Mouse (Mus musculus) intestine, embryonic 15.5 days (tissue): ENCODE data around the gene Erc2. TPM values are rescaled to one million over a fixed set of nuclear protein-coding genes. Genes with fewer than 3 reads are reported as not detected.
"Not testable (repeated sequence)": the region's sequence is repeated elsewhere in the genome, so short reads cannot be mapped to it uniquely, and the experiment has no call there.

Experiments used
- ATAC-seq: fragments of 200-750 bp; cut with Nextera tagmentation; 2 replicates; pipeline ENCODE4 v1.8.0; 2017; ENCODE audit warnings: moderate TSS enrichment, moderate library complexity
- H3K27ac ChIP-seq: fragments of 300-500 bp; sonication (generic); 2 replicates; pipeline ENCODE4 v1.5.1; 2015; ENCODE audit warnings: mild to moderate bottlenecking, inconsistent platforms
- H3K27me3 ChIP-seq: fragments of 300-500 bp; sonication (generic); replicated peaks from 2 replicates; pipeline ENCODE4 v1.6.1; 2015; ENCODE audit warnings: inconsistent platforms
- H3K36me3 ChIP-seq: fragments of 300-500 bp; sonication (generic); 2 replicates; pipeline ENCODE4 v1.6.1; 2015; ENCODE audit warnings: inconsistent platforms
- H3K4me1 ChIP-seq: fragments of 300-500 bp; sonication (generic); replicated peaks from 2 replicates; pipeline ENCODE4 v1.6.1; 2015; ENCODE audit warnings: inconsistent platforms
- H3K4me2 ChIP-seq: fragments of 300-500 bp; sonication (generic); replicated peaks from 2 replicates; pipeline ENCODE4 v1.6.1; 2015; ENCODE audit warnings: mild to moderate bottlenecking, inconsistent platforms
- H3K4me3 ChIP-seq: fragments of 300-500 bp; sonication (generic); replicated peaks from 2 replicates; pipeline ENCODE4 v1.5.1; 2015; ENCODE audit warnings: inconsistent platforms
- H3K9ac ChIP-seq: fragments of 300-500 bp; sonication (generic); 2 replicates; pipeline ENCODE4 v1.6.1; 2015; ENCODE audit warnings: inconsistent platforms
- H3K9me3 ChIP-seq: fragments of 300-500 bp; sonication (generic); 2 replicates; pipeline ENCODE4 v1.6.1; 2016; ENCODE audit warnings: inconsistent platforms
- WGBS: fragments of 180-500 bp; shearing (Covaris S2); methylation state at CpG from one replicate; pipeline ENCODE4 v1.1.7; 2015; 5-methylcytosine and 5-hydroxymethylcytosine counted together
- polyA plus RNA-seq: library from polyadenylated mRNA; unstranded; fragments of >200 nt; fragmentation: Nextera tagmentation; extraction: Ambion mirVana; gene quantifications from 2 replicates; pipeline ENCODE4 v1.2.1, GENCODE M21; 2015

Erc2 gene
- polyA plus RNA-seq, 1 experiment from 2014 or later = 6.8 TPM

GRCm38 (mm10) chr14:27860371-27861046, 238.3 kb downstream of the Erc2 start:
- WGBS = 84% methylated on average over 6 of the region's 6 CpGs
- Histone ChIP-seq H3K4me1 (no peaks in the 10 kb centered on the region), H3K36me3 (no peaks in the 10 kb centered on the region), H3K9me3 (no peaks in the 10 kb centered on the region), H3K27ac (no peak overlapping the region), H3K27me3 (no peaks in the 10 kb centered on the region), H3K4me3 (no peak overlapping the region), H3K4me2 (no peak overlapping the region), H3K9ac (no peak overlapping the region)
- ATAC-seq = no peak

GRCm38 (mm10) chr14:27862299-27862698, 240.1 kb downstream of the Erc2 start:
- no peak overlapping the region for H3K9ac ChIP-seq
- no peaks in the 10 kb centered on the region for H3K4me1 ChIP-seq
- no peak overlapping the region for H3K27ac ChIP-seq
- no peak overlapping the region for H3K4me2 ChIP-seq
- H3K36me3 ChIP-seq = no peaks in the 10 kb centered on the region
- no peaks in the 10 kb centered on the region for H3K9me3 ChIP-seq
- H3K4me3 ChIP-seq = no peak overlapping the region
- ATAC-seq = no peak
- H3K27me3 ChIP-seq = no peaks in the 10 kb centered on the region

GRCm38 (mm10) chr14:27867386-27867785, 245.2 kb downstream of the Erc2 start:
- H3K4me3 ChIP-seq = no peak overlapping the region
- H3K4me2 ChIP-seq = no peak overlapping the region
- H3K27ac ChIP-seq = no peak overlapping the region
- no peak for ATAC-seq
- H3K27me3 ChIP-seq = no peaks in the 10 kb centered on the region
- H3K9ac ChIP-seq = no peak overlapping the region
- no peaks in the 10 kb centered on the region for H3K4me1 ChIP-seq
- H3K9me3 ChIP-seq = no peaks in the 10 kb centered on the region
- no peaks in the 10 kb centered on the region for H3K36me3 ChIP-seq

- Histone ChIP-seq H3K9me3 (no peaks in the 10 kb centered on the region), H3K27ac (no peak overlapping the region), H3K4me3 (no peak overlapping the region), H3K4me2 (no peak overlapping the region), H3K4me1 (no peaks in the 10 kb centered on the region), H3K9ac (no peak overlapping the region), H3K27me3 (no peaks in the 10 kb centered on the region), H3K36me3 (no peaks in the 10 kb centered on the region)
- ATAC-seq = no peak
- WGBS = 90% methylated on average over 1 of the region's 1 CpGs
Observed at GRCm38 (mm10) chr14:27873619-27874018, 251.4 kb downstream of the Erc2 start.

DNA sequence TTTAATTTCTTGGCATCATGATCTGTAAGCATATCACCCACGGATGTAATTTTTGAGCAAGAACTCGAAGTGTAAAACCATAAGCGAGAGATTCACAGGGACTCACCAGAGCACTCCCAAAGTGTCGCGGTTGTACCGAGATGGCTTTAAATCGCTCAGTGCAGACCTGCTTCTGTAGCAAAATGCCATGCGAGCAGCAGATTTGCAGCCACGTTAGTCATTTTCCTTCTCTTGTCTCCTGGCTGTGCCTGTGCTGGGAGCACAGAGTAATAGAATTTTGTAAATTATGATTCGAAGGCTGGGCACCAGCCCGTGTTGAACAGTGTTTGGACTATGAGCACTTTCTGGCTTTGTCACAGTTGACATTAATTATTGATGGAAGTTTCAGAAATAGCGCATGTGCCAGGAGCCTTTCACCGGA, 253.8 kb downstream of the Erc2 start:
- Histone ChIP-seq H3K36me3 (no peaks in the 10 kb centered on the region), H3K9me3 (no peaks in the 10 kb centered on the region), H3K4me2 (no peak overlapping the region), H3K4me1 (no peaks in the 10 kb centered on the region), H3K4me3 (no peak overlapping the region), H3K9ac (no peak overlapping the region), H3K27me3 (no peaks in the 10 kb centered on the region), H3K27ac (no peak overlapping the region)
- WGBS = 58% methylated on average over 13 of the region's 13 CpGs
- ATAC-seq = no peak

GRCm38 (mm10) chr14:27881972-27882371, 259.7 kb downstream of the Erc2 start:
- H3K9ac ChIP-seq = no peak overlapping the region
- no peak for ATAC-seq
- 76% methylated on average over 5 of the region's 5 CpGs for WGBS
- H3K27ac ChIP-seq = no peak overlapping the region
- no peak overlapping the region for H3K4me2 ChIP-seq
- H3K27me3 ChIP-seq = no peaks in the 10 kb centered on the region
- no peaks in the 10 kb centered on the region for H3K4me1 ChIP-seq
- H3K36me3 ChIP-seq = no peaks in the 10 kb centered on the region
- H3K4me3 ChIP-seq = no peak overlapping the region
- no peaks in the 10 kb centered on the region for H3K9me3 ChIP-seq

- H3K4me3 ChIP-seq, ATAC-seq, H3K4me1 ChIP-seq, H3K27me3 ChIP-seq, H3K9me3 ChIP-seq, H3K27ac ChIP-seq, H3K9ac ChIP-seq, H3K36me3 ChIP-seq, H3K4me2 ChIP-seq: not testable (repeated sequence)
- 83% methylated on average over 5 of the region's 5 CpGs for WGBS
Observed at GRCm38 (mm10) chr14:27886337-27886736, 264.1 kb downstream of the Erc2 start.

DNA sequence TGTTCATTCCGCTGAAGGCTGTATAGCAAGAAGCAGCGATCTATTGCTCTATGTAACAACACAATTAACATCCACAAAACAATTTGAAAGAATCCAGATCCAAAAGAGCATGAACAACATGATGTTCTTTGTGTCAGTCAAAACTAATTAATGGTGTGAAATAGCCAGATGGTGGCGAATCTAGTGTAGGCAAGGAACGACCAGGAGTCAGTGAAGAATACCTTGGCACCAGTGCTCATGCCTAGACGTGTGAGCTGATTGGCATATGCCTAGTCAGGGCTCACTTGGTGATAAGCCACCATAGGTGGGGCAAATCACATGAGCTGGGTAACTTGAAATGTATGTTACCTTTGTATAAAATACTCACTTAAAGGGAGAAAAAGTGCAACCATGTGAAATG, 265.3 kb downstream of the Erc2 start:
- no peak for ATAC-seq
- Histone ChIP-seq H3K27ac (no peak overlapping the region), H3K9me3 (no peaks in the 10 kb centered on the region), H3K36me3 (no peaks in the 10 kb centered on the region), H3K4me3 (no peak overlapping the region), H3K4me1 (no peaks in the 10 kb centered on the region), H3K27me3 (no peaks in the 10 kb centered on the region), H3K9ac (no peak overlapping the region), H3K4me2 (no peak overlapping the region)
- 77% methylated on average over 5 of the region's 5 CpGs for WGBS

DNA sequence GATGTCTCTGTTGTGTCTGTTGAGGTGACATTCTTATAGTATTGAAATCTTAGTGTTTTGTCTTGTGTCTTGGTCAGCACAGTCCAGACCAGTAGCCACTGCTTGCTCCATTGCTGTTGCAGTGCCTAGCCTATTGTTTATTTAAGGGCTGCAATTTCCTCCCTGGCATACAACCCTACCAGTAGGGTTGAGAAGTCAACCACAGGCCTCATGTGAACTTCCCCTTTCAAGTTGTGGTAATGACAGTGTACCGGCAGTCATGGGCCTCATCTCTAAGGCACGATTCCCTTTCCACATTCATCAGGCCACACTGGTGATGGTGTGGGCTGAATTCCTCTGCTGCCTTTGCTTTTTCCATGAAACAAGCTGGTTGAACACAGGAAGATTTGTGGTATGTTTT, 267.4 kb downstream of the Erc2 start:
- no peaks in the 10 kb centered on the region for H3K27me3 ChIP-seq
- no peak for ATAC-seq
- 79% methylated on average over 2 of the region's 2 CpGs for WGBS

GRCm38 (mm10) chr14:27892416-27892815, 270.2 kb downstream of the Erc2 start:
- Histone ChIP-seq H3K27me3 (no peaks in the 10 kb centered on the region), H3K4me3 (no peak overlapping the region), H3K27ac (no peak overlapping the region), H3K4me1 (no peaks in the 10 kb centered on the region), H3K9ac (no peak overlapping the region), H3K9me3 (no peaks in the 10 kb centered on the region), H3K36me3 (no peaks in the 10 kb centered on the region), H3K4me2 (no peak overlapping the region)
- WGBS = 84% methylated on average over 2 of the region's 2 CpGs
- ATAC-seq = no peak

More for the DNA sequence above, 267.4 kb downstream of the Erc2 start:
- Histone ChIP-seq H3K4me1 (no peaks in the 10 kb centered on the region), H3K36me3 (no peaks in the 10 kb centered on the region), H3K4me2 (no peak overlapping the region), H3K9me3 (no peaks in the 10 kb centered on the region), H3K9ac (no peak overlapping the region), H3K4me3 (no peak overlapping the region), H3K27ac (no peak overlapping the region)

- no peaks in the 10 kb centered on the region for H3K27me3 ChIP-seq
- no peak overlapping the region for H3K4me2 ChIP-seq
- H3K9me3 ChIP-seq = no peaks in the 10 kb centered on the region
- H3K4me3 ChIP-seq = no peak overlapping the region
- H3K4me1 ChIP-seq = no peaks in the 10 kb centered on the region
- no peak for ATAC-seq
- 56% methylated on average over 5 of the region's 5 CpGs for WGBS
- H3K27ac ChIP-seq = no peak overlapping the region
- H3K36me3 ChIP-seq = no peaks in the 10 kb centered on the region
- H3K9ac ChIP-seq = no peak overlapping the region
Observed at GRCm38 (mm10) chr14:27901772-27902171, 279.5 kb downstream of the Erc2 start.

DNA sequence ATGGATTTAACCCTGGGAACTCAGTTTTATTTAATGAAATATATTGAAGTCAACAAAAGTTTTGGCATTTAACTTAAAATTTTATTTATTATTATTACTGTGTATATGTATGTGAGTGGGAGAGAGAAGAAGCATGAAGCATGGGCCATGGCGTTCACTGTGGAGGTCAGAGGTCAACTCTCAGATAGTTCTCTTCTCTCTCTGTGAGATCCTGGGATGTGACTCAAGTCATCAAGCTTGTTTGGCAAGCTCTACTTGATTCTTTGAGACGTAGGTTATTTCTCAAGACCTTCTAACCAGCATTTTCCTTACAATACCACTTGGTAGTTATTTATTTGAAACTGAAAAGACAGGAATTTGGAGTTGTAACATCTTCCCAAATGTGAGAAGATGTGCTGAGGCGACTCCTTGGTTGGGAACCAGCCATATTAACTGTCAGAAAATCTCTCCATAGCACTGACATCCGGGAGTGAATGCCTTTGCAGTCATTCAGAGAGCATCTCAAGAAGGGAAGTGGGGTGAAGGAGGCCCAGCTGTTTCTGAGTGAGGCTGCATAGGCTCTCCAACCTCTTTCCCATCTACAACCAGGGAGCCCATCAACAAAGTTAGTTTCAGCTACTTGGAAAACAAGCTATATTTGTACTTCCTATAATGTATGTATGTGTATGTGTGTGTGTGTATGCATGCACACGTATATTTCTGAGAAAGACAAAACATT, 299.6 kb downstream of the Erc2 start:
- Histone ChIP-seq H3K9ac (no peak overlapping the region), H3K36me3 (no peaks in the 10 kb centered on the region), H3K4me3 (no peak overlapping the region), H3K9me3 (no peaks in the 10 kb centered on the region), H3K4me2 (no peak overlapping the region), H3K27me3 (no peaks in the 10 kb centered on the region), H3K27ac (no peak overlapping the region), H3K4me1 (no peaks in the 10 kb centered on the region)
- WGBS = 75% methylated on average over 5 of the region's 5 CpGs
- ATAC-seq = no peak

GRCm38 (mm10) chr14:27927369-27927768, 305.1 kb downstream of the Erc2 start:
- Histone ChIP-seq H3K4me2 (no peak overlapping the region), H3K4me3 (no peak overlapping the region), H3K27ac (no peak overlapping the region), H3K27me3 (no peaks in the 10 kb centered on the region), H3K9me3 (no peaks in the 10 kb centered on the region), H3K36me3 (no peaks in the 10 kb centered on the region), H3K4me1 (no peaks in the 10 kb centered on the region), H3K9ac (no peak overlapping the region)
- 87% methylated on average over 3 of the region's 3 CpGs for WGBS
- ATAC-seq = no peak
